Mouse (Mus musculus): ENCODE measurements around the gene Olfr1291-ps1.

Gene Olfr1291-ps1

DNA sequence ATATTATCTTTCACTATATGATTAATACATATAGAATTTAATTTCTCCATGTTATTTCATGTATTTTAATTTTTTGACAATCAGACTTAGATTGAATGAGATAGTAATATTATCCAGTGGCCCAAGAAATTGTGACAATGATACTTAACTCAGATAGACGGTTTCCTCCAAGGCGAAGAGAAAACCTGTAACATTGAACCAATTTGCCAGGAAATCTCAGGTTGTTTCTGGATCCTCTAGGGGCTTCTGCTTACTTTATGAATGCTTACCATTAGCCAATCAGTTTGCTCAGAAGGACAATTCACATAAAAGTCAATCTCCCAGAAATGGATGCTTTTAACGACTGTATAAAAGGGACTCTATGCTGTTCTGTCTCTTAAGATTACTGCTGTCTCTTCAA is at the start of gene Olfr1291-ps1:
Gene Olfr1291-ps1 (plus strand): TSS at position 301 of the 400 bp plus-strand sequence.
- no peak for DNase-seq (ENCODE audit: low spot score)

GRCm38 (mm10) chr2:111448842-111449241 is 48.1 kb upstream of the Olfr1291-ps1 start, which contains the start of gene Olfr1287:
Gene Olfr1287, plus strand, starts transcription at chr2:111449142.
- DNase-seq (ENCODE audit: low spot score): no peak

DNA sequence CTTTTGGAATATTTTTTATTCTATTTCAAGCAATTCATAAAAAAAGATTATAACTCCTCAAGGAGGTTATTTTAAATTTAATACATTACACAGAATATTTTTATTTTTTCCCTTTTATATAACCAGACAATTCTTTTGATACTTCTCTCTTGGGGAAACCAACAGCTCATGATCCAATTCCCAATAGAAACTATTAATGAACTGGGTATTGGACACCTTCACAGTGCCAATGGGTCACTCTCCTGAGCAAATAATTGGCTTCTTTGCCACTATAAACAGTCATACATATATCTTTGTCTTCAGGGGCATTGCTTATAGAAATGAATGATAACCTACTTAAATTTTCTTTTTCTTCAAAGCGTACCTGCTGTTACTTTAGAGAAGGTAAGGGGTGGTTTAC is 23.2 kb upstream of the Olfr1291-ps1 start, which contains the start of gene Olfr1288:
Gene Olfr1288 (plus strand): TSS at position 301 of the 400 bp plus-strand sequence.
- DNase-seq (ENCODE audit: low spot score): no peak

GRCm38 (mm10) chr2:111480519-111480918 is 16.5 kb upstream of the Olfr1291-ps1 start, which contains the start of gene Olfr1289:
Gene Olfr1289, plus strand, starts transcription at chr2:111480819.
- no peak for DNase-seq (ENCODE audit: low spot score)

DNA sequence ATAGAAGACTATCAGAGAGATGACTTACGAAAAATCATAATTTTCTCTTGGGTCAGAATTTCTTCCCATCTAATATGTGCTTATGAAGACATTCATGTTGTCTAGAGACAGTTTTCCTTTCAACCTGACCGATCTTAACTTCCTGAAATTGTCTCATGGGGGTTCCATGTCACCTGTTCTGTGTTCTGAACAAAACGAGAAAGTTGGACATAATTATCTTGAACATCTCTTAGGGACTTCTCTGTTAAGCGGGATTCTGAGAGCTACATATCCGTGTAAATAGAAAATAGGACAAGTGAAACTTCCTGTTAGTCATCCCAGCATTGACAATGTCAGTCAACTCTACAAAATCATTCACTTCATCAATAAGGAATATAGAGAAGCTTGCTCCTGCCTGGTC is 3.3 kb upstream of the Olfr1291-ps1 start, which contains the start of gene Olfr1290:
Gene Olfr1290 (minus strand): TSS at position 101 of the 400 bp plus-strand sequence.
- no peak for DNase-seq (ENCODE audit: low spot score)

GRCm38 (mm10) chr2:111517451-111517850 is 20.5 kb downstream of the Olfr1291-ps1 start:
- no peak for DNase-seq (ENCODE audit: low spot score)

DNA sequence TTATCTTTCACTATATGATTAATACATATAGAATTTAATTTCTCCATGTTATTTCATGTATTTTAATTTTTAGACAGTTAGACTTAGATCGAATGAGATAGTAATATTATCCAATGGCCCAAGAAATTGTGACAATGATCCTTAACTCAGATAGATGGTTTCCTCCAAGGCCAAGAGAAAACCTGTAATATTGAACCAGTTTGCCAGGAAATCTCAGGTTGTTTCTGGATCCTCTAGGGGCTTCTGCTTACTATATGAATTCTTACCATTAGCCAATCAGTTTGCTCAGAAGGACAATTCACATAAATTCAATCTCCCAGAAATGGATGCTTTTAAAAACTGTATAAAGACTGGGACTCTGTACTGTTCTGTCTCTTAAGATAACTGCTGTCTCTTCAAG is 27.9 kb downstream of the Olfr1291-ps1 start, which contains the start of gene Olfr1293-ps:
Gene Olfr1293-ps (plus strand): TSS at position 301 of the 400 bp plus-strand sequence.
- no peak for DNase-seq (ENCODE audit: low spot score)

GRCm38 (mm10) chr2:111540191-111540590 is 43.2 kb downstream of the Olfr1291-ps1 start, which contains the start of gene Olfr1294:
Gene Olfr1294, minus strand, starts transcription at chr2:111540291.
- DNase-seq (ENCODE audit: low spot score): no peak
